Mouse (Mus musculus): ENCODE results near the gene Spef2. TPM values are rescaled to one million over a fixed set of nuclear protein-coding genes. Genes with fewer than 3 reads are reported as not detected.

The Spef2 gene
- polyA plus RNA-seq, 1 experiment = not detected

DNA sequence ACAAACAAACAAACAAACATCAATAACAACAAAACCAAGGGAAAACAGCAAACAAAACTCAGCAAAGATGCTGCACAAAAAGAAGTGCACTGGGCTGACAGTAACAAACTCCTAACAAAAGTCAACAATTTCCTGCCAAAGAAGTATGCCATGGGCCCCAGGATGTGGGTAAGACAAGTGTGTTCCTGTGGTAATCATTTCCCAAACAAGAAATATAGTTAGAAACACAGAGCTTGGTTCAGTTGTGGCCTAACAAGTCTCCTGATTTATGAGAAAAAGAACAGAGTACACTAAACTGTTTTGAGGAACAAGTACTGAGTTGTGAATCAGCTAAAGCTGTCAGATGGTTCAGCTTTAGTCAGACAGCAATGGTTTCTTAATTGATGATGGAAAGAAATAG is 46.8 kb downstream of the Spef2 start:
- H3K27me3 ChIP-seq (ENCODE audit: control insufficient read depth, insufficient read depth, insufficient read length) = no peaks in the 10 kb centered on the region
- H3K36me3 ChIP-seq (ENCODE audit: control insufficient read depth, insufficient read depth) = no peaks in the 10 kb centered on the region
- no peak for TF ChIP-seq TCF3 (IDR thresholded peaks at IDR 0.05; ENCODE audit: insufficient read length, low read depth)
- no peak for TF ChIP-seq POLR2AphosphoS2 (IDR thresholded peaks at IDR 0.05; ENCODE audit: insufficient read length, low read depth)
- no peak for TF ChIP-seq MYOG (IDR thresholded peaks at IDR 0.05; ENCODE audit: control insufficient read depth in 1 of 3, insufficient read depth in 1 of 3, insufficient read length in 2 of 3, low read depth in 2 of 3)
- TF ChIP-seq CEBPB (IDR thresholded peaks at IDR 0.05; ENCODE audit: insufficient read depth, poor library complexity, severe bottlenecking) = no peak
- TF ChIP-seq E2F4 (IDR thresholded peaks at IDR 0.05; ENCODE audit: insufficient read depth) = no peak
- TF ChIP-seq POLR2A (IDR thresholded peaks at IDR 0.05; ENCODE audit: insufficient read length, low read depth) = no peak
- no peak for TF ChIP-seq SRF (IDR thresholded peaks at IDR 0.05; ENCODE audit: control insufficient read depth, insufficient read length, low read depth)
- no peak for TF ChIP-seq REST (IDR thresholded peaks at IDR 0.05; ENCODE audit: insufficient read depth, insufficient read length)
- TF ChIP-seq MAX (IDR thresholded peaks at IDR 0.05; ENCODE audit: low read depth) = no peak
- no peak for TF ChIP-seq USF1 (IDR thresholded peaks at IDR 0.05; ENCODE audit: low read depth)
- H3K4me3 ChIP-seq = no peak overlapping the region
- H3K4me2 ChIP-seq (ENCODE audit: low read depth) = no peak overlapping the region
- H3K79me2 ChIP-seq (ENCODE audit: control insufficient read depth, insufficient read depth) = no peaks in the 10 kb centered on the region
- no peak overlapping the region for H3ac ChIP-seq (ENCODE audit: control insufficient read depth, insufficient read length)

GRCm38 (mm10) chr15:9691721-9692120 is 56.9 kb downstream of the Spef2 start:
- Histone ChIP-seq H3K36me3 (ENCODE audit: control insufficient read depth, insufficient read depth) (no peaks in the 10 kb centered on the region), H3K4me3 (no peak overlapping the region), H3K27me3 (ENCODE audit: control insufficient read depth, insufficient read depth, insufficient read length) (no peaks in the 10 kb centered on the region), H3K79me2 (ENCODE audit: control insufficient read depth, insufficient read depth) (no peaks in the 10 kb centered on the region), H3ac (ENCODE audit: control insufficient read depth, insufficient read length) (no peak overlapping the region), H3K4me2 (ENCODE audit: low read depth) (no peak overlapping the region)
- TF ChIP-seq POLR2A (IDR thresholded peaks at IDR 0.05; ENCODE audit: insufficient read length, low read depth) (no peak), MYOG (IDR thresholded peaks at IDR 0.05; ENCODE audit: control insufficient read depth in 1 of 3, insufficient read depth in 1 of 3, insufficient read length in 2 of 3, low read depth in 2 of 3) (no peak), REST (IDR thresholded peaks at IDR 0.05; ENCODE audit: insufficient read depth, insufficient read length) (no peak), POLR2AphosphoS2 (IDR thresholded peaks at IDR 0.05; ENCODE audit: insufficient read length, low read depth) (no peak), USF1 (IDR thresholded peaks at IDR 0.05; ENCODE audit: low read depth) (no peak), SRF (IDR thresholded peaks at IDR 0.05; ENCODE audit: control insufficient read depth, insufficient read length, low read depth) (no peak), E2F4 (IDR thresholded peaks at IDR 0.05; ENCODE audit: insufficient read depth) (no peak), CEBPB (IDR thresholded peaks at IDR 0.05; ENCODE audit: insufficient read depth, poor library complexity, severe bottlenecking) (no peak), TCF12 (IDR thresholded peaks at IDR 0.05; ENCODE audit: insufficient read depth, poor library complexity, severe bottlenecking) (no peak), TCF3 (IDR thresholded peaks at IDR 0.05; ENCODE audit: insufficient read length, low read depth) (no peak), MAX (IDR thresholded peaks at IDR 0.05; ENCODE audit: low read depth) (no peak), MYOD1 (IDR thresholded peaks at IDR 0.05; ENCODE audit: control insufficient read depth in 1 of 3, insufficient read length in 2 of 3, low read depth in 2 of 3) (no peak)

- Histone ChIP-seq H3ac (ENCODE audit: control insufficient read depth, insufficient read length) (no peak overlapping the region), H3K27me3 (ENCODE audit: control insufficient read depth, insufficient read depth, insufficient read length) (no peaks in the 10 kb centered on the region), H3K4me3 (no peak overlapping the region), H3K36me3 (ENCODE audit: control insufficient read depth, insufficient read depth) (no peaks in the 10 kb centered on the region), H3K4me2 (ENCODE audit: low read depth) (no peak overlapping the region), H3K79me2 (ENCODE audit: control insufficient read depth, insufficient read depth) (no peaks in the 10 kb centered on the region)
- TF ChIP-seq MYOD1 (IDR thresholded peaks at IDR 0.05; ENCODE audit: control insufficient read depth in 1 of 3, insufficient read length in 2 of 3, low read depth in 2 of 3) (no peak), MAX (IDR thresholded peaks at IDR 0.05; ENCODE audit: low read depth) (no peak), TCF3 (IDR thresholded peaks at IDR 0.05; ENCODE audit: insufficient read length, low read depth) (no peak), TCF12 (IDR thresholded peaks at IDR 0.05; ENCODE audit: insufficient read depth, poor library complexity, severe bottlenecking) (no peak), MYOG (IDR thresholded peaks at IDR 0.05; ENCODE audit: control insufficient read depth in 1 of 3, insufficient read depth in 1 of 3, insufficient read length in 2 of 3, low read depth in 2 of 3) (no peak), CEBPB (IDR thresholded peaks at IDR 0.05; ENCODE audit: insufficient read depth, poor library complexity, severe bottlenecking) (no peak), POLR2AphosphoS2 (IDR thresholded peaks at IDR 0.05; ENCODE audit: insufficient read length, low read depth) (no peak), POLR2A (IDR thresholded peaks at IDR 0.05; ENCODE audit: insufficient read length, low read depth) (no peak), E2F4 (IDR thresholded peaks at IDR 0.05; ENCODE audit: insufficient read depth) (no peak), USF1 (IDR thresholded peaks at IDR 0.05; ENCODE audit: low read depth) (no peak), REST (IDR thresholded peaks at IDR 0.05; ENCODE audit: insufficient read depth, insufficient read length) (no peak), SRF (IDR thresholded peaks at IDR 0.05; ENCODE audit: control insufficient read depth, insufficient read length, low read depth) (no peak)
Observed at GRCm38 (mm10) chr15:9690845-9691244, 57.8 kb downstream of the Spef2 start.

DNA sequence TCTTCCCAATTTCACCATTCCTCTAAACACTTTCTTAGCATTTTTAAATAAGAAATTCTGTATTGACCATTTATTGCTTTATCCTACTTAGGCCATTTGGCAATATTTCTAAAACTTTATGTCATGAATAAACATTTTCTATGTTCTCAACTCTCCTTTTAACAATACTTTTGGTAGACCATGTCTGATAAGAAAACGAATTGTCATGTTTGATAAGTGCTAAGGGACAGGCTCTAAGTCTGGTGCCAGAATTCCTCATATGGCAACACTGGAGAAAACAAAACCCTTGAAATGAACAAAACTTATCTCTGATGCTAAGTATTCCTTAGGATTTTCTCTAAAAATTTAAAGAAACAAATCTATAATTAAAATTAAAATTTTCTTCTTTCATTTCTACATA is 58.2 kb downstream of the Spef2 start:
- Histone ChIP-seq H3K4me3 (no peak overlapping the region), H3K79me2 (ENCODE audit: control insufficient read depth, insufficient read depth) (no peaks in the 10 kb centered on the region), H3K27me3 (ENCODE audit: control insufficient read depth, insufficient read depth, insufficient read length) (no peaks in the 10 kb centered on the region), H3K36me3 (ENCODE audit: control insufficient read depth, insufficient read depth) (no peaks in the 10 kb centered on the region), H3ac (ENCODE audit: control insufficient read depth, insufficient read length) (no peak overlapping the region), H3K4me2 (ENCODE audit: low read depth) (no peak overlapping the region)
- TF ChIP-seq TCF3 (IDR thresholded peaks at IDR 0.05; ENCODE audit: insufficient read length, low read depth) (no peak), TCF12 (IDR thresholded peaks at IDR 0.05; ENCODE audit: insufficient read depth, poor library complexity, severe bottlenecking) (no peak), E2F4 (IDR thresholded peaks at IDR 0.05; ENCODE audit: insufficient read depth) (no peak), MYOD1 (IDR thresholded peaks at IDR 0.05; ENCODE audit: control insufficient read depth in 1 of 3, insufficient read length in 2 of 3, low read depth in 2 of 3) (no peak), USF1 (IDR thresholded peaks at IDR 0.05; ENCODE audit: low read depth) (no peak), REST (IDR thresholded peaks at IDR 0.05; ENCODE audit: insufficient read depth, insufficient read length) (no peak), SRF (IDR thresholded peaks at IDR 0.05; ENCODE audit: control insufficient read depth, insufficient read length, low read depth) (no peak), MAX (IDR thresholded peaks at IDR 0.05; ENCODE audit: low read depth) (no peak), POLR2AphosphoS2 (IDR thresholded peaks at IDR 0.05; ENCODE audit: insufficient read length, low read depth) (no peak), MYOG (IDR thresholded peaks at IDR 0.05; ENCODE audit: control insufficient read depth in 1 of 3, insufficient read depth in 1 of 3, insufficient read length in 2 of 3, low read depth in 2 of 3) (no peak), CEBPB (IDR thresholded peaks at IDR 0.05; ENCODE audit: insufficient read depth, poor library complexity, severe bottlenecking) (no peak), POLR2A (IDR thresholded peaks at IDR 0.05; ENCODE audit: insufficient read length, low read depth) (no peak)

Data from myocyte (in vitro differentiated cells).